Mouse (Mus musculus) CH12.LX (cell line): ENCODE results near the gene Cep57l1. TPM values are rescaled to one million over a fixed set of nuclear protein-coding genes. Genes with fewer than 3 reads are reported as not detected.

ENCODE experiments used
- DNase-seq: peaks from one replicate; pipeline ENCODE4 v3.0.0-alpha.2; 2013; ENCODE audit errors: extremely low read depth
- H3K27ac ChIP-seq: 2 replicates; pipeline ENCODE4 v1.5.1; 2012; ENCODE audit warnings: low read depth, mild to moderate bottlenecking, control low read depth, moderate library complexity; ENCODE audit not compliant: insufficient read depth
- H3K27me3 ChIP-seq: replicated peaks from 2 replicates; pipeline ENCODE3; 2012; ENCODE audit warnings: inconsistent platforms
- H3K36me3 ChIP-seq, 2 experiments: replicated peaks in 1 of 2; 2 replicates each; pipeline versions ENCODE3 to v1.6.1; 2012; ENCODE audit warnings: inconsistent platforms in 1 of 2, low read length in 1 of 2, mild to moderate bottlenecking in 1 of 2, mixed read lengths in 1 of 2, moderate library complexity in 1 of 2; ENCODE audit not compliant: control insufficient read depth in 1 of 2, insufficient read depth in 1 of 2
- H3K4me1 ChIP-seq, 2 experiments: 2 replicates each; pipeline ENCODE4 v1.6.1; 2012; ENCODE audit warnings: inconsistent platforms in 1 of 2, moderate library complexity in 1 of 2; ENCODE audit not compliant: insufficient read depth in 2 of 2, control insufficient read depth in 1 of 2
- H3K4me2 ChIP-seq: 2 replicates; pipeline ENCODE4 v1.6.1; 2012; ENCODE audit warnings: low read depth, mild to moderate bottlenecking, control low read depth; ENCODE audit not compliant: poor library complexity, insufficient read depth, severe bottlenecking
- H3K4me3 ChIP-seq, 3 experiments: fragments of 150-350 bp in 1 of 3; sonication (generic) in 1 of 3; replicated peaks in 1 of 3; 2 replicates each; pipeline versions ENCODE3 to v1.5.1; 2011 to 2012; ENCODE audit warnings: low read depth in 2 of 3, low read length in 2 of 3, mild to moderate bottlenecking in 2 of 3, moderate library complexity in 2 of 3, control low read depth in 1 of 3, improper control_type of control experiment in 1 of 3, inconsistent platforms in 1 of 3, mixed read lengths in 1 of 3; ENCODE audit not compliant: poor library complexity in 1 of 3
- H3K79me2 ChIP-seq: replicated peaks from 2 replicates; pipeline ENCODE4 v1.6.1; 2012; ENCODE audit warnings: mild to moderate bottlenecking, moderate library complexity; ENCODE audit not compliant: control insufficient read depth, poor library complexity, insufficient read depth, severe bottlenecking; ENCODE audit errors: extremely low read depth
- H3K9ac ChIP-seq: 2 replicates; pipeline ENCODE4 v1.6.1; 2012; ENCODE audit warnings: low read depth, mild to moderate bottlenecking, control low read depth, moderate library complexity; ENCODE audit not compliant: insufficient read depth
- H3K9me3 ChIP-seq: replicated peaks from 2 replicates; pipeline ENCODE3; 2012; ENCODE audit warnings: low read length, inconsistent platforms, mixed read lengths
- CHD1 ChIP-seq: IDR thresholded peaks from 2 replicates; pipeline ENCODE4 v1.6.1; 2012; ENCODE audit warnings: low read depth, low read length, improper control_type of control experiment, inconsistent platforms
- CHD2 ChIP-seq: IDR thresholded peaks from 2 replicates; pipeline ENCODE4 v1.6.1; 2011; ENCODE audit warnings: low read length, improper control_type of control experiment
- CTCF ChIP-seq, 2 experiments: IDR thresholded peaks in 1 of 2; conservative IDR thresholded peaks in 1 of 2; 2 replicates each; pipeline ENCODE4 v1.5.1; 2011 to 2012; ENCODE audit warnings: low read depth in 2 of 2, low read length in 2 of 2, improper control_type of control experiment in 1 of 2, inconsistent platforms in 1 of 2, mild to moderate bottlenecking in 1 of 2, moderate library complexity in 1 of 2
- ETS1 ChIP-seq: conservative IDR thresholded peaks from 2 replicates; pipeline ENCODE4 v1.6.1; 2012; ENCODE audit warnings: low read depth, mild to moderate bottlenecking, inconsistent platforms, low read length, improper control_type of control experiment, moderate library complexity
- GABPA ChIP-seq: IDR thresholded peaks from 2 replicates; pipeline ENCODE4 v1.6.1; 2012; ENCODE audit warnings: low read depth, low read length, improper control_type of control experiment, inconsistent platforms; ENCODE audit not compliant: insufficient replicate concordance
- JUN ChIP-seq: IDR thresholded peaks from 2 replicates; pipeline ENCODE4 v1.6.1; 2011; ENCODE audit warnings: low read depth, mild to moderate bottlenecking, low read length, improper control_type of control experiment, moderate library complexity; ENCODE audit not compliant: insufficient read depth
- JUND ChIP-seq: conservative IDR thresholded peaks from 2 replicates; pipeline ENCODE4 v1.6.1; 2011; ENCODE audit warnings: low read depth, low read length, improper control_type of control experiment
- MXI1 ChIP-seq: IDR thresholded peaks from 2 replicates; pipeline ENCODE4 v1.6.1; 2011; ENCODE audit warnings: mild to moderate bottlenecking, low read depth, low read length, improper control_type of control experiment
- NELFE ChIP-seq: IDR thresholded peaks from 2 replicates; pipeline ENCODE4 v1.6.1; 2011; ENCODE audit warnings: low read depth, low read length, improper control_type of control experiment
- NRF1 ChIP-seq: IDR thresholded peaks from 2 replicates; pipeline ENCODE4 v1.6.1; 2014; ENCODE audit warnings: low read depth, mild to moderate bottlenecking, inconsistent platforms, low read length, improper control_type of control experiment, moderate library complexity
- SMC3 ChIP-seq: IDR thresholded peaks from 2 replicates; pipeline ENCODE4 v1.6.1; 2011; ENCODE audit warnings: low read depth, low read length, improper control_type of control experiment
- UBTF ChIP-seq: IDR thresholded peaks from 2 replicates; pipeline ENCODE4 v1.6.1; 2012; ENCODE audit warnings: low read depth, mild to moderate bottlenecking, inconsistent platforms, low read length, improper control_type of control experiment, moderate library complexity
- USF1 ChIP-seq: IDR thresholded peaks from 2 replicates; pipeline ENCODE4 v1.6.1; 2014; ENCODE audit warnings: low read depth, mild to moderate bottlenecking, inconsistent platforms, low read length, improper control_type of control experiment
- ZKSCAN1 ChIP-seq: IDR thresholded peaks from 2 replicates; pipeline ENCODE4 v1.6.1; 2012; ENCODE audit warnings: low read depth, inconsistent platforms, low read length, improper control_type of control experiment, borderline replicate concordance
- ZMIZ1 ChIP-seq: IDR thresholded peaks from 2 replicates; pipeline ENCODE4 v1.6.1; 2012; ENCODE audit warnings: low read depth, mild to moderate bottlenecking, inconsistent platforms, low read length, improper control_type of control experiment
- dilution Hi-C: fragments of 300-500 bp; cut with MboI; formaldehyde crosslinking; loops from 2 replicates; pipeline ENCODE4 v1.14.3; 2020; ENCODE audit warnings: low sequenced_read_pairs; ENCODE audit not compliant: extremely low pct_unique_long_range_greater_than_20kb, extremely low pct_ligation_motif_present
- in situ Hi-C: fragments of 300-500 bp; cut with MboI; formaldehyde crosslinking; loops from 3 replicates; pipeline ENCODE4 v1.14.3; 2019; ENCODE audit warnings: low sequenced_read_pairs, low pct_ligation_motif_present, low pct_unique_long_range_greater_than_20kb, mixed read lengths
- polyA plus RNA-seq: library from polyadenylated mRNA; unstranded; fragments of >175 nt; gene quantifications from 2 replicates; pipeline ENCODE4 v1.2.1, GENCODE M21; 2012; ENCODE audit warnings: low read depth; ENCODE audit not compliant: insufficient read length
- total RNA-seq, 2 experiments: library from RNA; depleted of rRNA; stranded (reverse); fragments of 300-350 nt in 1 of 2; fragments of >200 nt in 1 of 2; gene quantifications; 2 replicates each; pipeline ENCODE4 v1.2.3; 2012 to 2014

The Cep57l1 gene
- total and polyA plus RNA-seq, 3 experiments = 14.1 to 28.1 (median 19.4) TPM

- H3K27ac ChIP-seq = no peak overlapping the region
- H3K9me3 ChIP-seq = peaks cover 5% of the 10 kb centered on the region
- no peak overlapping the region for H3K9ac ChIP-seq
- H3K79me2 ChIP-seq = no peaks in the 10 kb centered on the region
- no peak for TF ChIP-seq NELFE
- no peak for TF ChIP-seq NRF1
- TF ChIP-seq, all 38 proteins: peak for 0
- Histone ChIP-seq H3K36me3 (peaks cover 0 to 9% of the 10 kb centered on the region in 2 experiments), H3K4me3 (no peak overlapping the region), H3K27me3 (no peaks in the 10 kb centered on the region), H3K4me2 (no peak overlapping the region), H3K4me1 (peaks cover 2 to 24% of the 10 kb centered on the region in 2 experiments)
- in situ Hi-C loops = loop anchor here (10.0 kb wide), 2 partner anchors 46 to 116 kb away; no protein-coding TSS in a partner anchor
- peak; percentile 65 for DNase-seq
- dilution Hi-C loops = no loop called here
Measured at GRCm38 (mm10) chr10:41838911-41839310, 29.2 kb upstream of the Cep57l1 start.

- in situ Hi-C loops = loop anchor here (5.0 to 10.0 kb wide), 3 partner anchors 51 to 193 kb away; no protein-coding TSS in a partner anchor
- H3K79me2 ChIP-seq = no peaks in the 10 kb centered on the region
- peaks cover 5% of the 10 kb centered on the region for H3K9me3 ChIP-seq
- H3K27me3 ChIP-seq = no peaks in the 10 kb centered on the region
- no peak overlapping the region for H3K4me2 ChIP-seq
- dilution Hi-C loops = no loop called here
- no peak overlapping the region for H3K4me3 ChIP-seq
- no peak overlapping the region for H3K27ac ChIP-seq
- TF ChIP-seq JUND (no peak), USF1 (no peak), SMC3 (no peak), ZMIZ1 (no peak), CTCF (conservative IDR thresholded peaks at IDR 0.05 in 1 of 2, IDR thresholded peaks at IDR 0.05 in 1 of 2; ENCODE audit: low read depth in 2 of 2, low read length in 2 of 2) (no peak), GABPA (no peak), CHD2 (no peak), UBTF (no peak), ETS1 (no peak), MXI1 (no peak), JUN (no peak), ZKSCAN1 (no peak), CHD1 (no peak)
- H3K9ac ChIP-seq = no peak overlapping the region
- peaks cover 0 to 9% of the 10 kb centered on the region in 2 experiments for H3K36me3 ChIP-seq
- peaks cover 3 to 49% of the 10 kb centered on the region in 2 experiments for H3K4me1 ChIP-seq
- DNase-seq = no peak
Measured at GRCm38 (mm10) chr10:41834131-41834530, 24.5 kb upstream of the Cep57l1 start.
